ENCODE assay signal across 21 mouse cellular contexts in genomic region chr6:122682646-122683045, GRCm38 (mm10). TPM values are rescaled to one million over a fixed set of nuclear protein-coding genes. Genes with fewer than 3 reads are reported as not detected.
DNase-seq lines count a peak whose midpoint lies in the region; ATAC-seq and TF ChIP-seq lines count a peak whose summit lies in the region.
"Had no signal": no experiment of that assay in that cellular context is flagged by ENCODE, and none has a peak within 500 bp of the region (broad histone marks: within the 10 kb centered on the region; RNA-seq: fewer than 3 reads in every experiment).

No protein-coding gene starts in this region.

- H3K9me3 ChIP-seq in midbrain, postnatal 0 days (ENCODE audit: low read length) = no peaks in the 10 kb centered on the region
- H3K9me3 ChIP-seq: heart, embryonic 13.5 days; limb, embryonic 10.5 days; liver, embryonic 13.5 days; midbrain, embryonic 15.5 days; neural tube, embryonic 13.5 days had no signal

- no peak for ATAC-seq in midbrain, postnatal 0 days (ENCODE audit: low FRiP score)
- ATAC-seq: forebrain, embryonic 14.5 days; midbrain, embryonic 15.5 days had no signal

- no peaks in the 10 kb centered on the region for H3K27me3 ChIP-seq in midbrain, postnatal 0 days (ENCODE audit: insufficient read depth, low read length)
- H3K27me3 ChIP-seq: heart, embryonic 13.5 days; liver, embryonic 13.5 days; midbrain, embryonic 15.5 days; neural tube, embryonic 13.5 days had no signal

- H3K36me3 ChIP-seq in midbrain, postnatal 0 days (ENCODE audit: insufficient read depth, low read length) = no peaks in the 10 kb centered on the region
- H3K36me3 ChIP-seq: heart, embryonic 13.5 days; limb, embryonic 10.5 days; liver, embryonic 13.5 days; midbrain, embryonic 15.5 days; neural tube, embryonic 13.5 days had no signal

- H3K9ac ChIP-seq in midbrain, postnatal 0 days (replicated peaks; ENCODE audit: low read length, poor library complexity, severe bottlenecking) = no peak overlapping the region
- H3K9ac ChIP-seq: heart, embryonic 13.5 days; liver, embryonic 13.5 days; midbrain, embryonic 15.5 days; neural tube, embryonic 13.5 days had no signal

- 83% methylated on average over 3 of the region's 3 CpGs for WGBS in midbrain, postnatal 0 days

- TF ChIP-seq CTCF in midbrain, postnatal 0 days (IDR thresholded peaks at IDR 0.05) = no peak

- DNase-seq in adipocyte (ENCODE audit: low spot score) = peak; percentile 45
- DNase-seq in frontal cortex, postnatal 36 days (ENCODE audit: low spot score in 2 of 2) = peak; percentile 74 to 85
- peak; percentile 30 to 36 for DNase-seq in layer of hippocampus, postnatal 25 days (ENCODE audit: extremely low spot score in 1 of 2, low spot score in 1 of 2)
- peak; percentile 28 for DNase-seq in left cerebral cortex, postnatal 4 days
- no peak for DNase-seq in midbrain, postnatal 0 days (ENCODE audit: low spot score)
- no peak for DNase-seq in neural tube, embryonic 10.5 days (ENCODE audit: extremely low spot score, low spot score)
- no peak for DNase-seq in heart, postnatal 4 days
- DNase-seq in gastrocnemius, postnatal 25 days = no peak
- DNase-seq: adrenal gland, adult 2 months; cerebellum, adult 8-10 months; gastrocnemius, postnatal 36 days; liver, embryonic 13.5 days had no signal

- H3K27ac ChIP-seq in midbrain, postnatal 0 days (ENCODE audit: low read depth, low read length) = no peak overlapping the region
- H3K27ac ChIP-seq: heart, embryonic 13.5 days; limb, embryonic 10.5 days; liver, embryonic 13.5 days; midbrain, embryonic 15.5 days; neural tube, embryonic 13.5 days had no signal

- no peak overlapping the region for H3K4me2 ChIP-seq in midbrain, postnatal 0 days (ENCODE audit: low read depth, low read length, poor library complexity, severe bottlenecking)
- H3K4me2 ChIP-seq: heart, embryonic 13.5 days; liver, embryonic 13.5 days; midbrain, embryonic 15.5 days; neural tube, embryonic 13.5 days had no signal

- intact Hi-C loops in left cerebral cortex, postnatal 4 days (cut with DNase I) = no loop called here

- H3K4me1 ChIP-seq in midbrain, postnatal 0 days (ENCODE audit: insufficient read depth, low read length) = no peaks in the 10 kb centered on the region
- H3K4me1 ChIP-seq: heart, embryonic 13.5 days; limb, embryonic 10.5 days; liver, embryonic 13.5 days; midbrain, embryonic 15.5 days; neural tube, embryonic 13.5 days had no signal

- H3K4me3 ChIP-seq in midbrain, postnatal 0 days (ENCODE audit: low read depth, low read length) = no peak overlapping the region
- H3K4me3 ChIP-seq: heart, embryonic 13.5 days; limb, embryonic 10.5 days; liver, embryonic 13.5 days; midbrain, embryonic 15.5 days; neural tube, embryonic 13.5 days had no signal

RNA-seq across cellular contexts. Expression of gene Nanog, which starts 24.6 kb away (rescaled TPM):
- not detected for total RNA-seq in layer of hippocampus, postnatal 25 days (2021)
- not detected for total RNA-seq in left cerebral cortex, postnatal 4 days (2021)
- total RNA-seq in midbrain, postnatal 0 days (2014; rRNA removed) = 0.09 and 0.16 TPM in 2 replicates
- polyA plus RNA-seq in midbrain, postnatal 0 days (2015; fragmentation: Nextera tagmentation; extraction: Ambion mirVana) = 0.07 and 0.10 TPM in 2 replicates
- total RNA-seq in heart, postnatal 4 days (2021) = under 1 TPM; 0.38 to 0.41 TPM
- total RNA-seq in gastrocnemius, postnatal 25 days (2021) = not detected
- total RNA-seq: adrenal gland, adult 2 months; gastrocnemius, postnatal 36 days; hematopoietic stem cell, adult 5-6 weeks; megakaryocyte, adult 5-6 weeks had no signal
- polyA plus RNA-seq: adrenal gland, adult 2 months; kidney, embryonic 14.5 days; liver, embryonic 13.5 days had no signal

RNA-seq across cellular contexts. Expression of gene Dppa3, which starts 56.4 kb away (rescaled TPM):
- total RNA-seq in layer of hippocampus, postnatal 25 days (2021) = not detected
- not detected for total RNA-seq in left cerebral cortex, postnatal 4 days (2021)
- not detected in 2 replicates for total RNA-seq in midbrain, postnatal 0 days (2014; rRNA removed)
- not detected in 2 replicates for polyA plus RNA-seq in midbrain, postnatal 0 days (2015; fragmentation: Nextera tagmentation; extraction: Ambion mirVana)
- not detected for total RNA-seq in heart, postnatal 4 days (2021)
- not detected for total RNA-seq in gastrocnemius, postnatal 25 days (2021)
- total RNA-seq: adrenal gland, adult 2 months; gastrocnemius, postnatal 36 days; hematopoietic stem cell, adult 5-6 weeks; megakaryocyte, adult 5-6 weeks had no signal
- polyA plus RNA-seq: adrenal gland, adult 2 months; C2C12; forebrain, embryonic 14.5 days; heart, embryonic 13.5 days; kidney, embryonic 14.5 days; limb, embryonic 10.5 days; liver, embryonic 13.5 days; midbrain, embryonic 15.5 days; neural tube, embryonic 13.5 days had no signal

Comparison
In these comparisons a context has a peak if more than half of its experiments do, and no peak if none do; other contexts are left out.
1. DNase-seq: peak in adipocyte (single experiment), frontal cortex, postnatal 36 days (2 of 2), layer of hippocampus, postnatal 25 days (2 of 2) and left cerebral cortex, postnatal 4 days (single experiment); none in midbrain, postnatal 0 days (single experiment), neural tube, embryonic 10.5 days (single experiment), heart, postnatal 4 days (single experiment) and gastrocnemius, postnatal 25 days (single experiment).